Mouse (Mus musculus): ENCODE data around the gene Zbtb17.

Zbtb17 gene

GRCm38 (mm10) chr4:141478794-141479193 is 34.3 kb downstream of the Zbtb17 start:
- ATAC-seq (ENCODE audit: insufficient number of reproducible peaks, low FRiP score, low TSS enrichment): no peak

DNA sequence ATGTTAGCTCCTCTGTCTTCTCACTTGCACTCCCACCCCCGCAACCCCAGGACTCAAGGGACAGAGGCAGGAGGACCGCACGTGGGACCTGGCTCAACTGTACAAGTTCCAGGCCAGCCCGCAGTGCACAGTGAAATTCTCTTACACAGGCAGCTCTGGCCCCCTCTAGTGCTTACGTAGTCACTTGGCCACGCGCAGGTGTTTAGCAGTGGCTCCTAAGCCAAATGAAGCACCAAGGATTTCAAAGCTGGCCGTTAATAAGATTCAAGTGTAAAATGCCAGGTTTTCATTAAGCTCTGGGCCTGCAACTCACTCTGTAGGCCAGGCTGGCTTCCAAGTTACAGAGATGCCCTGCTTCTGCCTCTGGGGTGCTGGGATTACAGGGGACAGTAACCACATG is 35.0 kb downstream of the Zbtb17 start:
- no peak for ATAC-seq (ENCODE audit: insufficient number of reproducible peaks, low FRiP score, low TSS enrichment)

DNA sequence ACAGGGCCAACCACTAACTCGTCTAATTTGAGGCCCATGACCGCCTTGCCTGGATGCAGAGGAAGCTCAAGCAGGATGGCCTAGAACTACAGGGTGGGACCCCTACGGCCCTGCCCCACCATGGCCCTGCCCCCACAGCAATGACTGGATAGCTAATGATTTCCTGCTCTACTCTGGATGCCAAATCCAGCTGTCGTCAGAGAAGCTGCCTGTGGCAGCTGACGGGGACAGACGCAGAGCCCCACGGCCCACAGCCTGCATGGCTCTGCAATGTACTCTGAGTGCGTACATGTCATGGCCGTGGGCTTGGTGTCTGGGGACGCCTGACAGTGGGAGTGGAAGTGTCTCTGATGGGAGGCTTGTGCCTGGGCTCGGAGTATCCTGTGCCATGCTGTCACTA is 39.6 kb downstream of the Zbtb17 start:
- ATAC-seq (ENCODE audit: insufficient number of reproducible peaks, low FRiP score, low TSS enrichment): no peak

DNA sequence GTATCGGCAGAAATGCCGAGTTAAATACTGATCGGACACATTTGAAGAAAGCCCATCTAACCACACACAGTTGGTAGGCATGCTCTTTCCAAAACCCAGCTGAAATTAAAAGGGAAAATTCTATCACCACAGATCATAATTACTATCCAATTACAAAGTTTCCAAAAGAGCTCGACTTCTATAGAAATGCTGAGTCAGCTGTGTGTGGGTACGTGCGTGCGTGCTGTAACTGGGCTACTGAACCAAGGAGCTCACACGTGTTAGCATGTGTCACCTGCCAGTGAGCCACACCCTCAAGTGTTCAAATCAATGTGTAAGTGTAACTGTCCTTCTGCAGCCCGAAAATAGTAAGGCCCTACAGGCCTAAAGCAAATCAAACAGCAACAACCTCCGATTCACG is 43.1 kb downstream of the Zbtb17 start:
- no peak for ATAC-seq (ENCODE audit: insufficient number of reproducible peaks, low FRiP score, low TSS enrichment)

- ATAC-seq (ENCODE audit: insufficient number of reproducible peaks, low FRiP score, low TSS enrichment): no peak
These were observed 44.2 kb downstream of the Zbtb17 start for GRCm38 (mm10) chr4:141488670-141489069.

GRCm38 (mm10) chr4:141500637-141501036 is 56.2 kb downstream of the Zbtb17 start:
- no peak for ATAC-seq (ENCODE audit: insufficient number of reproducible peaks, low FRiP score, low TSS enrichment)

DNA sequence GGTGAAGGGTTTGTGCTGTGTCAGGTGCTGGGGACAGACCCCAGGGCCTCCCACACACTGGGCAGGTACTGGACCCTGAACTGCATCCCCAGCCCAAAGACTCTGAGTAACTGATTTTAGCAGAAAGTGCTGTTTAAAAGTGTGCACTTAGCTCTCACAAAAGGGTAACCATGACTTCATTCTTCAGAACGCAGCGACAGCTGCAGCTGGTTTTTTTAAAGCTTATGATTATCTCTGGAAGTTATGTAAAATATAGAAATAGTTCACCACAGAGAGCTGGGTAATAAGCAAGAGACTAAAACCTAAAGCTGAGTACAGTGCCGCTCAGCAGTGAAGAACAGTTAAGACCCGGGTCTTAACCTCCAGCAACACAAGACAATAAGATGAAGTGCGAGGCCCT is 56.6 kb downstream of the Zbtb17 start:
- ATAC-seq (ENCODE audit: insufficient number of reproducible peaks, low FRiP score, low TSS enrichment): no peak

DNA sequence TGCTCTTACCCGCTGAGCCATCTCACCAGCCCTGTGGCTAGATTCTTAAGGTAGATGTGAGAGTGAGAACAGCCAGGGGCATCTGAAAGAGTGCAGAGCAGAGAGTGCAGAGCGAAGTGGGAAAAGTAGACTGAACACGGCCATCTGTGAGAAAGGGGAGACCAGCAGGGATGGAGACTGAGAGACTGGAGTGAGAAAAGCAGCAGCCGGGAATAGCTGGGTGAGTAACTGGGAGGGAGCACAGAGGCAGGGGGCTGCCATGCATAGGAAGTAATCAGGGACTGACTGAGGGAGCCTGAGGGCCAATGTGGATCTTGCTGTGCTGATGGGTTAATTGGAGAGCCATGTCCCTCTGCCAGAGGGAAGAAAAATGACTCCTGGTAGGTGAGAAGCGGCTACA is 58.3 kb downstream of the Zbtb17 start:
- no peak for ATAC-seq (ENCODE audit: insufficient number of reproducible peaks, low FRiP score, low TSS enrichment)

DNA sequence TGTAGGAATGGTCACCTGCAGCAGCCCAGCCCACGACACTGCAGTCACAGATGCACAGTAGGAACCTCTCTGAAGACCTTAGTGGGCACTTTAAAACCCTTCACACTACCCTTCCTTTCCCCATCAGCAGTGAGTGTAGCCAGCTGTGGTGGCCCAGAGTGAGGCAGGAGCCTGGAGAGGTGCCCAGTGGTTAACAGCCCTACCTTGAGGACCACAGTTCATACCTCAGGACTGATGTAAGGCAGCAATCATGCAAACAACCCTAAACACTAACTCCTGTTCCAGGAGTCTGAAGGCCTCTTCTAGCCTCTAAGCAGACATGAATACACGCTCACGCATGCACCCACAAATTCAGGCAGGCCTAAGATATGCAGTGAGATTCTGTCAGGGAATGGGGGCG is 60.0 kb downstream of the Zbtb17 start:
- ATAC-seq (ENCODE audit: insufficient number of reproducible peaks, low FRiP score, low TSS enrichment): no peak

- no peak for ATAC-seq (ENCODE audit: insufficient number of reproducible peaks, low FRiP score, low TSS enrichment)
These were observed 61.4 kb downstream of the Zbtb17 start for GRCm38 (mm10) chr4:141505810-141506209.

- peak; percentile 76 for ATAC-seq (ENCODE audit: insufficient number of reproducible peaks, low FRiP score, low TSS enrichment)
These were observed 61.9 kb downstream of the Zbtb17 start for GRCm38 (mm10) chr4:141506352-141506751.

- ATAC-seq (ENCODE audit: insufficient number of reproducible peaks, low FRiP score, low TSS enrichment): no peak
These were observed 62.4 kb downstream of the Zbtb17 start for GRCm38 (mm10) chr4:141506893-141507292.

- ATAC-seq (ENCODE audit: insufficient number of reproducible peaks, low FRiP score, low TSS enrichment): no peak
These were observed 66.0 kb downstream of the Zbtb17 start for GRCm38 (mm10) chr4:141510457-141510856.

DNA sequence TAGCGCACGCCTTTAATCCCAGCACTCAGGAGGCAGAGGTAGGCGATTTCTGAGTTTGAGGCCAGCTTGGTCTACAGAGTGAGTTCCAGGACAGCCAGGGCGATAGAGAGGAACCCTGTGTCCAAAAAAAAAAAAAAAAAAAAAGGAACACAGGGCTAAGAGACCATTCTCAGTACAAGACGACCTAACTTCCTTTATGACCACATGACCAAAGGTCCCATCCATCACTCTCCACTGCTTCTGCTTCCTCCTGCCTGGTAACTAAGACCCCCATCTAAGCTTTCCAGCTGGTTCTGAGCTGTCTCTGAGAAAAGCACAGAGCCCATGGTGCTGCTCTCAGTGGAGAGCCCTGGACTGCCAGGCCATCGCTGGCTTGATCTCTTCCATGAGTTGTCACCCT is 67.7 kb downstream of the Zbtb17 start:
- no peak for ATAC-seq (ENCODE audit: insufficient number of reproducible peaks, low FRiP score, low TSS enrichment)

GRCm38 (mm10) chr4:141514179-141514641 is 69.8 kb downstream of the Zbtb17 start:
- ATAC-seq (ENCODE audit: insufficient number of reproducible peaks, low FRiP score, low TSS enrichment): no peak

Measured in cerebellum, adult (tissue).